Mouse (Mus musculus) urinary bladder, postnatal 0 days (tissue): Measurements from ENCODE around the gene Ndst2. TPM values are rescaled to one million over a fixed set of nuclear protein-coding genes. Genes with fewer than 3 reads are reported as not detected.

Source experiments
- microRNA-seq: library from miRNA; unstranded; fragments of <30 nt; microRNA quantifications from one replicate; pipeline ENCODE4, GENCODE M21; 2016
- polyA plus RNA-seq: library from polyadenylated mRNA; unstranded; fragments of >200 nt; fragmentation: Nextera tagmentation; extraction: Ambion mirVana; gene quantifications from 2 replicates; pipeline ENCODE4 v1.2.1, GENCODE M21; 2015

Gene Ndst2
- polyA plus RNA-seq = 13.5 and 14.0 TPM in 2 replicates

DNA sequence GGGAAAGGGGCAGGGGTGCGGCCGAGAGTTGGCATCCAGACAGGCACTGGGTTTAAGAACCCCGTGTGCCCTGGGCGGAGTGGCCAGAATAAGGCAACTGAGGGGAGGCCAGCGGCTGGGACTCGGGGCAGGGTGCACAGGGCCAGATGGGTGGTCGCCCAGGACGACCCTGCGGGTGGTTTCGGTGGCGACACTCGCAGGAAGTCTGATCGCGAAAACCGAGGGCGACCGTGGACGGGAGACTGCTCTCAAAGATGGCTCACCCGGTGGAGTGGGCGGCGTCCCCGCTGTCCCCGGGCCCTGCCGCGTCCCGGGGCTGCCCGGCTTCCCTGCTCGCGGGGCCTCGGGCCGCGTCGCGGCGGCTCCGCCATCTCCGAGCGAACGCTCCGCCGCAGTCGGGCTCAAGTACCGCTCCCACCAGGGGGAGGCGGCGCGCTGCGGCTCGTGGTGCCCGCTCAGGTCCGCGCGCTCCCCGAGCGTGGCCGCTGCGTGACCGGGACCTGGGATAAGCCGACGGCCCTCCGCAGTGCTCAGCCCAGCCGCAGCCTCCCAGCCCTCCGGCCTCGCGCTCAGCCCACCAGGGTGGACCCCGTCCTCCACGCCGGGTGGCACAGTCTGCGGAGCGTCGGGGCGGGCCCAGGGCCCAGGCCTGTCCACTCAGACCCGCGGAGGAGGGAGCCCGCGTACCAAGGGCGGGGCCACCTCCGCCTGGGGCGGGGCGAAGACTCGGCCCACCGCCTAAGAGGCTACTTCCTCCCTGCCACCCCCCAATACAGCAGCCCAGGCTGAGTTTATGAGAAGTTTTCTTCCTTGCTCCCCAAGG lies at the start of gene Ndst2:
TSS of gene Ndst2 (minus strand) at position 611 of the 823 bp plus-strand sequence.

DNA sequence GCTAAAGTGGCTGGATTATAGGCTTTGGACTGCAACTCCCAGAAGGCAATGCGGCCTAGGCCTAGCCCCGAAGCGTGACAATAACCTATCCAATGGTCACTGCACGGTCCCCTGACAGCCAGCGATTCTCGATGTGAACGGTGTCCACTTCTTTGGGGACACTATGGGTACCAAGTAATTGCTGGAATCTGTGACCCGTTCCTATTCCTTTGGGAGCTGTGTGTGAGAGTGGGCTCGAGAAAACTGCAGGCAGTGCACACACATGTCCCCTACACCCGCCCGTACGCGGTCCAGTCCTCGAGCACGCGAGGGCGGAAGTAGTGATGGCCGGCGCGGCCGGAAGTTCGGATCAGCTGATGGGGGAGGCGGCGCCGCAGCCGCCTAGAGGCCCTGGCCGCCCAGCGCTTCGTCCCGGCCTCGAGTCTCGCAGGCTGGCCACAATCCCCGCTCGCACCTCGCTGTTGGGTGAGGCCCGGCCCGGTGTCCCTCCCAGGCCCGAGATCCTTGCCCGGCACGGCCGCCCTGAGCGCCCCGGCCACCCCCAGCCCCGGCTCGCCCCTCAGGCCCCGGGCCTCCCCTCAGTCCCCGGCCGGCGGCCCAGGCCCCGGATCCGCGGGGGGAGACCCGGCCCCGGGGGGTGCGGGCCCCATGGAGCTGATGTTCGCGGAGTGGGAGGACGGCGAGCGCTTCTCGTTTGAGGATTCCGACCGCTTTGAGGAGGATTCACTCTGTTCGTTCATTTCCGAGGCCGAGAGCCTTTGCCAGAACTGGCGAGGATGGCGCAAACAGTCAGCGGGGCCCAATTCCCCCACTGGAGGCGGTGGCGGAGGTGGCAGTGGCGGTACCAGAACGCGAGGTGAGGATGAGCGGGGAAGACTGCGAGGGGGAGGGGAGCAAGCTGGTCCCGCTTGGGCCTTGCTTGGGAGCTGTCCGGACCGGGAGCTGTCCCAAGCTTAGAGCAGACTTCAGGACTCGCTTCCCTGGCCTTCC lies 26.9 kb downstream of the Ndst2 start, which contains the start of gene Zswim8:
TSS of gene Zswim8 (plus strand) at position 352 of the 990 bp plus-strand sequence.

DNA sequence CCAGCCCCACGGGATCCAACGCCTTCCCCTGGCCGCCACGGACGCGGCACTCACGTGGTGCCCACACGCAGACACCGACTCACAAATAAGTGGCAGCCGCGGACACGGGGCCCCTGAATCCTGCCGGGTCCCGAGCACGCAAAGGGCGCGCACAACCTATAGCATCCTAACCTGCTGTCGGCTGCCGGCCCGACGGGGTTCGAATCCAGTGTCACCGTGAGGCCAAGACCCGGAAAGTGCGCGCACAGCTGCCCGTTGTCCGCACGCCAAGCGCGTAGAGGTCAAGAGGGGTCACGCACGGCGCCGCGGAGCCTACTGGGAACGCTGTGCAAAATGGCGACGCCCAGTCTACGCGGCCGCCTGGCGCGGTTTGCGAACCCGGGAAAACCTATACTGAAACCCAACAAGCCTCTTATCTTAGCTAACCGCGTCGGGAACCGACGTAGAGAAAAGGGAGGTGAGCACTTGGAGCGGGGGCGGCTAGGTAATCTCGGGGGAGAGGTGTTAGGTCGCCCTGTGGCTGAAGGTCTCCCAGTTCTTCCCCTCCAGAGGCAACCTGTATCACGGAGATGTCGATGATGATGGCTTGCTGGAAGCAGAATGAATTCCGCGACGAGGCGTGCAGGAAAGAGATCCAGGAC lies 31.5 kb downstream of the Ndst2 start, which contains the start of gene Chchd1:
TSS of gene Chchd1 (plus strand) at position 266 of the 641 bp plus-strand sequence.

DNA sequence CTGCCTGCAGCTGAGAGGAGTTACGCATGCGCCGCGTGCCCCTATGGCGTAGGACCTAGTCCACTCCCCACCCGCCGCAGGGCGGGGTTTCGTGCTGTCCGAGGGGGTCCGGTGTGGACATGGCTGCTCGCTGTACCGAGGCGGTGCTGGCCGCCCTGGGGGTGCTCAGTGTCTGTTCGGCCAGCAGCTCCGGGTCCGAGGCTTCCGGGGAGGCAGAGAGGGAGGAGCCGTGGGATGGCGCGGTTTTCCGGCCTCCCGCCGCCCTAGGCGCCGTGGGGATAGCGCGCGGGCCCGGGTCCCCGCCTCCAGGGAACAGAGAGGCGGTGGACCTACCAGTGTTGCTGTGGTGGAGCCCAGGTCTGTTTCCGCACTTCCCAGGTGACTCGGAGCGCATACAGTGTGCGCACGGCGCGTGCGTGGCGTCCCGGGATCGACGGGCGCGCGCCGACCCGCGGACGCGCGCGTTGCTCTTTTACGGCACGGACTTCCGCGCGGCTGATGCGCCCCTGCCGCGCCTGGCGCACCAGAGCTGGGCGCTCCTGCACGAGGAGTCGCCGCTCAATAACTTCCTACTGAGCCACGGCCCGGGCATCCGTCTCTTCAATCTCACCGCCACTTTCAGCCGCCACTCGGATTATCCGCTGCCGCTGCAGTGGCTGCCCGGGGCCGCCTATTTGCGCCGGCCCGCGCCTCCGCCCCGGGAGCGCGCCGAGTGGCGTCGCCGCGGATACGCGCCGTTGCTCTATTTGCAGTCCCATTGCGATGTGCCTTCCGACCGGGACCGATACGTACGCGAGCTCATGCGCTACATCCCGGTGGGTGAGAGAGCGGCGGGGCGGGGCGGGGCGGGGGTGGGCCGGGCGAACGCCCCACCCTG lies 39.2 kb downstream of the Ndst2 start, which contains the start of gene Fut11:
TSS of gene Fut11 (plus strand) at position 85 of the 877 bp plus-strand sequence.

DNA sequence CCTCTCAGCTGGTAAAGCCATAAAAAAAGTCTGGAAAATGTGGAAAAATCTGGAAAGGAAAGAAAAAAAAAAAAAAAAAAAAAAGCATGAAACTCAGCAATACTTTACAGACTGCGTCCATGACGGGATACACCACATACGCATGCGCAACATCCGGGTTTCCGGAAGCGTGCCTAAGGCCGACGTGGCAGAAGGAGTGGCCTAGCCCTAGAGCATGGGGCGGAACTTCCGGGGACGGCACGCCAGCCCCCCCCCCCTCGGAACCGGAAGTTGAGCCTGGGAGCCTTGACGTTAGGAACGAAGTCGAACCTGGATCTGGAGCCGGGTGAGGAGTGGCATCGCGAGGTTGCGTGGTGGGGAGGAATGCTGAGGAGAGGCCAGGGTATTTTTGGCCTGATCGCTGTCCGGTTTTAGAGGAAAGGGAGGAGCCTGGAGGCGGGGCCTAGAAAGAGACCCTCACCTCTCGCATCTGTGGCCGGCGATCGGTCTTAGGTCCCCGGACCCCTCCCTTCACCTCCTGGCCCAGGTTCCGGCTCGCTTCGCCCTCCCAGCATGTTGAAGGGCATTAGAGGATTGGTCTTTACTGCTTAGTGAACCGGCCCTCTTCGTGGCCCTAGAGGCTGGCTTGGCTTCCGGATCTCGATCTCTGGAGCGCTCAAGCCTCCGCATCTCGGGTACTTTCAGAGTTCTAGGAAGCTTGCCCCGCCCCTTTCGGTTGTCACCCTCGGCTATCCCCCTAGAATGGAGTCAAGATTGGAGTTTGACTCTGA lies 60.1 kb downstream of the Ndst2 start, which contains the start of gene Sec24c:
TSS of gene Sec24c (plus strand) at position 245 of the 770 bp plus-strand sequence.

Small RNAs within 50 kb of the gene (microRNA-seq; reads per million reads assigned to microRNA genes)
- gene Mir6946 = not detected

Other genes starting within 250 kb of the Ndst2 start
- 0.13 and 0.19 TPM in 2 replicates for gene Mss51, start 237.7 kb downstream of the Ndst2 start, polyA plus RNA-seq
- 27.5 and 33.6 TPM in 2 replicates for gene Ppp3cb, start 188.0 kb downstream of the Ndst2 start, polyA plus RNA-seq
- gene Usp54, start 93.5 kb downstream of the Ndst2 start, polyA plus RNA-seq = 2.2 and 2.9 TPM in 2 replicates
- 0.39 and 0.48 TPM in 2 replicates for gene Myoz1, start 78.0 kb downstream of the Ndst2 start, polyA plus RNA-seq
- 0.10 and 0.13 TPM in 2 replicates for gene Synpo2l, start 66.2 kb downstream of the Ndst2 start, polyA plus RNA-seq
- 43.1 and 43.9 TPM in 2 replicates for gene Sec24c, start 60.3 kb downstream of the Ndst2 start, polyA plus RNA-seq
- gene Fut11, start 39.6 kb downstream of the Ndst2 start, polyA plus RNA-seq = 19.0 and 21.6 TPM in 2 replicates
- 156 and 181 TPM in 2 replicates for gene Chchd1, start 31.6 kb downstream of the Ndst2 start, polyA plus RNA-seq
- gene Zswim8, start 27.0 kb downstream of the Ndst2 start, polyA plus RNA-seq = 18.9 and 19.7 TPM in 2 replicates
- gene Camk2g, start 59.5 kb upstream of the Ndst2 start, polyA plus RNA-seq = 246 and 275 TPM in 2 replicates
- 8.3 and 9.8 TPM in 2 replicates for gene Plau, start 102.1 kb upstream of the Ndst2 start, polyA plus RNA-seq
- gene Vcl, start 194.8 kb upstream of the Ndst2 start, polyA plus RNA-seq = 305 and 406 TPM in 2 replicates